Comparison of ENCODE assay signal across 35 mouse cellular contexts in genomic region chr1:136829931-136830330, GRCm38 (mm10).
"Had no signal": no experiment of that assay in that cellular context is flagged by ENCODE, and none has a peak within 500 bp of the region (broad histone marks: within the 10 kb centered on the region; RNA-seq: fewer than 3 reads in every experiment).

No protein-coding gene starts in this region.

- H3K4me2 ChIP-seq: heart, embryonic 11.5 days; heart, embryonic 13.5 days; heart, embryonic 15.5 days; hindbrain, embryonic 12.5 days; hindbrain, embryonic 13.5 days; hindbrain, embryonic 14.5 days; hindbrain, embryonic 15.5 days; intestine, embryonic 15.5 days; kidney, embryonic 15.5 days had no signal

- DNase-seq: heart, postnatal 10 days; heart, postnatal 14 days; heart, postnatal 36 days; heart, postnatal 4 days; kidney, adult 11 months; kidney, adult 18-20 months; kidney, adult 2 months; kidney, adult 8-10 months; kidney, adult 9 months; kidney, postnatal 10 days; kidney, postnatal 14 days; kidney, postnatal 25 days; kidney, postnatal 36 days; kidney, postnatal 4 days; layer of hippocampus, adult 9-11 months; layer of hippocampus, postnatal 36 days had no signal

- H3K4me1 ChIP-seq: hindbrain, embryonic 15.5 days; intestine, embryonic 15.5 days had no signal

- H3K4me3 ChIP-seq: heart, embryonic 10.5 days; heart, embryonic 13.5 days; heart, embryonic 15.5 days; hindbrain, embryonic 10.5 days; hindbrain, embryonic 12.5 days; hindbrain, embryonic 13.5 days; hindbrain, embryonic 15.5 days; intestine, embryonic 15.5 days; kidney, embryonic 15.5 days; layer of hippocampus, adult 2 months; left cerebral cortex, adult 2 months had no signal

- H3K36me3 ChIP-seq: heart, embryonic 10.5 days; heart, embryonic 13.5 days; heart, embryonic 15.5 days; hindbrain, embryonic 10.5 days; hindbrain, embryonic 12.5 days; hindbrain, embryonic 13.5 days; hindbrain, embryonic 15.5 days; intestine, embryonic 15.5 days; kidney, embryonic 15.5 days had no signal

- H3K9ac ChIP-seq: heart, embryonic 13.5 days; heart, embryonic 15.5 days; hindbrain, embryonic 12.5 days; hindbrain, embryonic 13.5 days; hindbrain, embryonic 14.5 days; hindbrain, embryonic 15.5 days; intestine, embryonic 15.5 days; kidney, embryonic 15.5 days had no signal

- H3K9me3 ChIP-seq: heart, embryonic 10.5 days; heart, embryonic 13.5 days; heart, embryonic 15.5 days; hindbrain, embryonic 10.5 days; hindbrain, embryonic 12.5 days; hindbrain, embryonic 13.5 days; hindbrain, embryonic 15.5 days; intestine, embryonic 15.5 days; kidney, embryonic 15.5 days had no signal

- H3K27me3 ChIP-seq: heart, embryonic 13.5 days; heart, embryonic 15.5 days; hindbrain, embryonic 12.5 days; hindbrain, embryonic 13.5 days; hindbrain, embryonic 15.5 days; intestine, embryonic 15.5 days; kidney, embryonic 15.5 days had no signal

- H3K27ac ChIP-seq: heart, embryonic 10.5 days; heart, embryonic 13.5 days; heart, embryonic 15.5 days; hindbrain, embryonic 10.5 days; hindbrain, embryonic 12.5 days; hindbrain, embryonic 13.5 days; hindbrain, embryonic 14.5 days; hindbrain, embryonic 15.5 days; hindbrain, postnatal 0 days; intestine, embryonic 15.5 days; kidney, embryonic 15.5 days; kidney, postnatal 0 days; layer of hippocampus, adult 2 months; left cerebral cortex, adult 2 months had no signal

- ATAC-seq: hindbrain, embryonic 16.5 days; hindbrain, postnatal 0 days; inflammation-experienced regulatory T-cells, adult 6 months; intestine, embryonic 15.5 days; intestine, embryonic 16.5 days; intestine, postnatal 0 days had no signal
